Mouse (Mus musculus) midbrain, embryonic 13.5 days (tissue): ENCODE data around the gene Aco1. TPM values are rescaled to one million over a fixed set of nuclear protein-coding genes. Genes with fewer than 3 reads are reported as not detected.
"Not testable (repeated sequence)": the region's sequence is repeated elsewhere in the genome, so short reads cannot be mapped to it uniquely, and the experiment has no call there.

Experiments
- ATAC-seq: fragments of 200-750 bp; cut with Nextera tagmentation; 2 replicates; pipeline ENCODE4 v1.8.0; 2017; ENCODE audit warnings: mild to moderate bottlenecking, moderate TSS enrichment, moderate library complexity
- H3K27ac ChIP-seq: fragments of 300-500 bp; sonication (generic); 2 replicates; pipeline ENCODE4 v1.5.1; 2015; ENCODE audit warnings: inconsistent platforms, mild to moderate bottlenecking, moderate library complexity
- H3K27me3 ChIP-seq: fragments of 300-500 bp; sonication (generic); 2 replicates; pipeline ENCODE4 v1.6.1; 2015; ENCODE audit warnings: mild to moderate bottlenecking, inconsistent platforms
- H3K36me3 ChIP-seq: fragments of 300-500 bp; sonication (generic); 2 replicates; pipeline ENCODE4 v1.6.1; 2015; ENCODE audit warnings: mild to moderate bottlenecking, inconsistent platforms
- H3K4me1 ChIP-seq: fragments of 300-500 bp; sonication (generic); replicated peaks from 2 replicates; pipeline ENCODE4 v1.6.1; 2015; ENCODE audit warnings: inconsistent platforms
- H3K4me2 ChIP-seq: fragments of 300-500 bp; sonication (generic); replicated peaks from 2 replicates; pipeline ENCODE4 v1.6.1; 2015; ENCODE audit warnings: moderate library complexity, mild to moderate bottlenecking, inconsistent platforms
- H3K4me3 ChIP-seq: fragments of 300-500 bp; sonication (generic); replicated peaks from 2 replicates; pipeline ENCODE4 v1.5.1; 2015; ENCODE audit warnings: mild to moderate bottlenecking, inconsistent platforms
- H3K9ac ChIP-seq: fragments of 300-500 bp; sonication (generic); replicated peaks from 2 replicates; pipeline ENCODE4 v1.6.1; 2015; ENCODE audit warnings: mild to moderate bottlenecking, inconsistent platforms
- H3K9me3 ChIP-seq: fragments of 300-500 bp; sonication (generic); 2 replicates; pipeline ENCODE4 v1.6.1; 2016; ENCODE audit warnings: mild to moderate bottlenecking, inconsistent platforms
- WGBS: fragments of 180-500 bp; shearing (Covaris S2); methylation state at CpG from one replicate; pipeline ENCODE4 v1.1.7; 2015; 5-methylcytosine and 5-hydroxymethylcytosine counted together
- polyA plus RNA-seq: library from polyadenylated mRNA; unstranded; fragments of >200 nt; fragmentation: Nextera tagmentation; extraction: Ambion mirVana; gene quantifications from 2 replicates; pipeline ENCODE4 v1.2.1, GENCODE M21; 2015

The Aco1 gene
- 45.3 and 46.6 TPM in 2 replicates for polyA plus RNA-seq

- H3K4me1 ChIP-seq: peaks cover 25% of the 10 kb centered on the region
- no peaks in the 10 kb centered on the region for H3K27me3 ChIP-seq
- no peaks in the 10 kb centered on the region for H3K9me3 ChIP-seq
- H3K4me3 ChIP-seq: peak within 1 kb of the TSS; percentile 79
- WGBS: under 1% methylated on average over 42 of the region's 46 CpGs
- peak within 1 kb of the TSS; percentile 90 for H3K27ac ChIP-seq
- peak within 1 kb of the TSS; percentile 72 for H3K4me2 ChIP-seq
- no peaks in the 10 kb centered on the region for H3K36me3 ChIP-seq
- peak; percentile 98 for ATAC-seq
- H3K9ac ChIP-seq: peak within 1 kb of the TSS; percentile 87
Measured at GRCm38 (mm10) chr4:40142743-40143532, at the start of gene Aco1. TSS of gene Aco1 (plus strand) at chr4:40143081.

- H3K27ac ChIP-seq: no peak overlapping the region
- ATAC-seq: no peak
- no peak overlapping the region for H3K9ac ChIP-seq
- no peaks in the 10 kb centered on the region for H3K36me3 ChIP-seq
- no peaks in the 10 kb centered on the region for H3K27me3 ChIP-seq
- no peak overlapping the region for H3K4me2 ChIP-seq
- H3K9me3 ChIP-seq: no peaks in the 10 kb centered on the region
- 93% methylated on average over 2 of the region's 2 CpGs for WGBS
- H3K4me3 ChIP-seq: no peak overlapping the region
- 0 out of 2 replicates have a peak, but pooled peaks cover 4% of the 10 kb centered on the region for H3K4me1 ChIP-seq
Measured at GRCm38 (mm10) chr4:40094974-40095373, 47.9 kb upstream of the Aco1 start.

- Histone ChIP-seq H3K36me3 (no peaks in the 10 kb centered on the region), H3K9ac (no peak overlapping the region), H3K9me3 (no peaks in the 10 kb centered on the region), H3K27me3 (no peaks in the 10 kb centered on the region), H3K4me2 (no peak overlapping the region), H3K27ac (no peak overlapping the region), H3K4me3 (no peak overlapping the region), H3K4me1 (no peaks in the 10 kb centered on the region)
- WGBS: 88% methylated on average over 1 of the region's 1 CpGs
- ATAC-seq: no peak
Measured at GRCm38 (mm10) chr4:40102996-40103395, 39.9 kb upstream of the Aco1 start.

GRCm38 (mm10) chr4:40106004-40106536 is 36.8 kb upstream of the Aco1 start:
- WGBS: 33% methylated on average over 8 of the region's 8 CpGs
- H3K4me2 ChIP-seq: no peak overlapping the region
- H3K27ac ChIP-seq: no peak overlapping the region
- H3K9me3 ChIP-seq: no peaks in the 10 kb centered on the region
- no peaks in the 10 kb centered on the region for H3K4me1 ChIP-seq
- H3K9ac ChIP-seq: no peak overlapping the region
- no peak overlapping the region for H3K4me3 ChIP-seq
- H3K36me3 ChIP-seq: no peaks in the 10 kb centered on the region
- H3K27me3 ChIP-seq: no peaks in the 10 kb centered on the region
- ATAC-seq: no peak

- H3K27ac ChIP-seq: no peak overlapping the region
- no peaks in the 10 kb centered on the region for H3K36me3 ChIP-seq
- no peaks in the 10 kb centered on the region for H3K9me3 ChIP-seq
- H3K27me3 ChIP-seq: no peaks in the 10 kb centered on the region
- H3K4me2 ChIP-seq: no peak overlapping the region
- H3K4me3 ChIP-seq: no peak overlapping the region
- 85% methylated on average over 4 of the region's 4 CpGs for WGBS
- no peaks in the 10 kb centered on the region for H3K4me1 ChIP-seq
- ATAC-seq: 0 out of 2 replicates have a peak, but pooled peaks have one; percentile 27
- no peak overlapping the region for H3K9ac ChIP-seq
Measured at GRCm38 (mm10) chr4:40108030-40108429, 34.9 kb upstream of the Aco1 start.

- no peaks in the 10 kb centered on the region for H3K4me1 ChIP-seq
- H3K4me2 ChIP-seq: no peak overlapping the region
- no peak overlapping the region for H3K9ac ChIP-seq
- H3K27ac ChIP-seq: no peak overlapping the region
- no peak for ATAC-seq
- no peaks in the 10 kb centered on the region for H3K9me3 ChIP-seq
- H3K4me3 ChIP-seq: no peak overlapping the region
- no peaks in the 10 kb centered on the region for H3K27me3 ChIP-seq
- WGBS: 80% methylated on average over 1 of the region's 1 CpGs
- no peaks in the 10 kb centered on the region for H3K36me3 ChIP-seq
Measured at GRCm38 (mm10) chr4:40113173-40113572, 29.7 kb upstream of the Aco1 start.

GRCm38 (mm10) chr4:40121221-40121620 is 21.7 kb upstream of the Aco1 start:
- no peak for ATAC-seq

GRCm38 (mm10) chr4:40122291-40122690 is 20.6 kb upstream of the Aco1 start:
- not testable (repeated sequence) for H3K4me2 ChIP-seq, H3K4me3 ChIP-seq, H3K36me3 ChIP-seq, H3K9me3 ChIP-seq, H3K9ac ChIP-seq, H3K4me1 ChIP-seq, ATAC-seq, H3K27me3 ChIP-seq, H3K27ac ChIP-seq
- WGBS: 98% methylated on average over 1 of the region's 1 CpGs

More at GRCm38 (mm10) chr4:40121221-40121620, 21.7 kb upstream of the Aco1 start:
- 70% methylated on average over 3 of the region's 3 CpGs for WGBS
- no peaks in the 10 kb centered on the region for H3K27me3 ChIP-seq
- H3K9me3 ChIP-seq: no peaks in the 10 kb centered on the region
- no peak overlapping the region for H3K9ac ChIP-seq
- no peaks in the 10 kb centered on the region for H3K4me1 ChIP-seq
- no peak overlapping the region for H3K4me3 ChIP-seq
- no peak overlapping the region for H3K27ac ChIP-seq
- no peak overlapping the region for H3K4me2 ChIP-seq
- no peaks in the 10 kb centered on the region for H3K36me3 ChIP-seq

GRCm38 (mm10) chr4:40134468-40135102 is 8.3 kb upstream of the Aco1 start:
- 20% methylated on average over 9 of the region's 9 CpGs for WGBS
- no peak overlapping the region for H3K4me2 ChIP-seq
- no peak overlapping the region for H3K27ac ChIP-seq
- no peaks in the 10 kb centered on the region for H3K9me3 ChIP-seq
- H3K27me3 ChIP-seq: no peaks in the 10 kb centered on the region
- H3K4me3 ChIP-seq: no peak overlapping the region
- H3K9ac ChIP-seq: no peak overlapping the region
- ATAC-seq: peak; percentile 48; the same call in 1 of the 2 replicates
- no peaks in the 10 kb centered on the region for H3K4me1 ChIP-seq
- no peaks in the 10 kb centered on the region for H3K36me3 ChIP-seq

GRCm38 (mm10) chr4:40136519-40136918 is 6.4 kb upstream of the Aco1 start:
- 95% methylated on average over 4 of the region's 4 CpGs for WGBS
- H3K27ac ChIP-seq: no peak overlapping the region
- ATAC-seq: no peak

GRCm38 (mm10) chr4:40139663-40140255 is 3.1 kb upstream of the Aco1 start:
- Histone ChIP-seq H3K9ac (no peak overlapping the region), H3K4me1 (peaks cover 16% of the 10 kb centered on the region), H3K9me3 (no peaks in the 10 kb centered on the region), H3K27ac (no peak overlapping the region), H3K4me2 (no peak overlapping the region), H3K36me3 (no peaks in the 10 kb centered on the region), H3K27me3 (no peaks in the 10 kb centered on the region), H3K4me3 (no peak overlapping the region)
- no peak for ATAC-seq
- WGBS: 76% methylated on average over 3 of the region's 3 CpGs

More at GRCm38 (mm10) chr4:40136519-40136918, 6.4 kb upstream of the Aco1 start:
- Histone ChIP-seq H3K9ac (no peak overlapping the region), H3K4me3 (no peak overlapping the region), H3K4me1 (no peaks in the 10 kb centered on the region), H3K27me3 (no peaks in the 10 kb centered on the region), H3K9me3 (no peaks in the 10 kb centered on the region), H3K4me2 (no peak overlapping the region), H3K36me3 (no peaks in the 10 kb centered on the region)

GRCm38 (mm10) chr4:40143533-40143871 is 621 bp downstream of the Aco1 start:
- H3K9me3 ChIP-seq: no peaks in the 10 kb centered on the region
- WGBS: 0% methylated on average over 27 of the region's 27 CpGs
- H3K4me1 ChIP-seq: peaks cover 25% of the 10 kb centered on the region
- H3K27ac ChIP-seq: peak overlapping the region; percentile 90
- H3K27me3 ChIP-seq: no peaks in the 10 kb centered on the region
- peak overlapping the region; percentile 79 for H3K4me3 ChIP-seq
- H3K36me3 ChIP-seq: no peaks in the 10 kb centered on the region
- peak overlapping the region; percentile 72 for H3K4me2 ChIP-seq
- no peak for ATAC-seq
- H3K9ac ChIP-seq: peak overlapping the region; percentile 87
